Mouse (Mus musculus): ENCODE results near the gene Sbk3.

DNA sequence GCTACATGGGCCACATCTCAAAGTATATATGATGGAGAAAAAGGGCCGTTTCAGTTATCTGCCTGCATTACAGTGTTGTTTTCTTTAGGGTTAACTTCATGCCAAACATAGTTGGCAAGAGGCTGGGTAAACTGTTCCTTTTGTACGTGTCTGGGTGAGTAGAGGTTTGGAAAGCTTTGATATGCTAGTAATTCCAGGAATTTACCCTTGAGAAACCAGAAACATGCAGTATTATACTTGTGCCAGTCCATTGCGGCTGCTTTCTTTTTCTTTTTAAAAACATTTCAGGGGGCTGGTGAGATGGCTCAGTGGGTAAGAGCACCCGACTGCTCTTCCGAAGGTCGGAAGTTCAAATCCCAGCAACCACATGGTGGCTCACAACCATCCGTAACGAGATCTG, 26.0 kb upstream of the Sbk3 start:
- TF ChIP-seq CTCF (IDR thresholded peaks at IDR 0.05; ENCODE audit: control insufficient read depth, insufficient read depth, insufficient read length): no peak
- no peak for TF ChIP-seq MAX (IDR thresholded peaks at IDR 0.05)
